Mouse (Mus musculus) heart, adult 2 months (tissue): ENCODE measurements around the gene Chst3.

Source experiments
- CTCF ChIP-seq: fragments of 200-600 bp; IDR thresholded peaks from 2 replicates; pipeline ENCODE4 v1.8.1; 2022; ENCODE audit warnings: antibody characterized with exemption, mild to moderate bottlenecking, moderate library complexity
- EP300 ChIP-seq: fragments of 200-500 bp; IDR thresholded peaks from 2 replicates; pipeline ENCODE4 v1.6.1; 2011; ENCODE audit warnings: low read depth, low read length, control low read depth; ENCODE audit not compliant: insufficient read depth
- POLR2A ChIP-seq: fragments of 200-500 bp; IDR thresholded peaks from 2 replicates; pipeline ENCODE4 v1.6.1; 2011; ENCODE audit warnings: mild to moderate bottlenecking, low read depth, low read length, control low read depth; ENCODE audit not compliant: insufficient read depth

- TF ChIP-seq CTCF (no peak), POLR2A (no peak), EP300 (no peak)
Measured at GRCm38 (mm10) chr10:60196971-60197370, 22.1 kb downstream of the Chst3 start.
